Mouse (Mus musculus) intestine, embryonic 15.5 days (tissue): Measurements from ENCODE around the gene Srprb. TPM values are rescaled to one million over a fixed set of nuclear protein-coding genes. Genes with fewer than 3 reads are reported as not detected.
"Not testable (repeated sequence)": the region's sequence is repeated elsewhere in the genome, so short reads cannot be mapped to it uniquely, and the experiment has no call there.

Experiments
- ATAC-seq: fragments of 200-750 bp; cut with Nextera tagmentation; 2 replicates; pipeline ENCODE4 v1.8.0; 2017; ENCODE audit warnings: moderate TSS enrichment, moderate library complexity
- H3K27ac ChIP-seq: fragments of 300-500 bp; sonication (generic); 2 replicates; pipeline ENCODE4 v1.5.1; 2015; ENCODE audit warnings: mild to moderate bottlenecking, inconsistent platforms
- H3K27me3 ChIP-seq: fragments of 300-500 bp; sonication (generic); replicated peaks from 2 replicates; pipeline ENCODE4 v1.6.1; 2015; ENCODE audit warnings: inconsistent platforms
- H3K36me3 ChIP-seq: fragments of 300-500 bp; sonication (generic); 2 replicates; pipeline ENCODE4 v1.6.1; 2015; ENCODE audit warnings: inconsistent platforms
- H3K4me1 ChIP-seq: fragments of 300-500 bp; sonication (generic); replicated peaks from 2 replicates; pipeline ENCODE4 v1.6.1; 2015; ENCODE audit warnings: inconsistent platforms
- H3K4me2 ChIP-seq: fragments of 300-500 bp; sonication (generic); replicated peaks from 2 replicates; pipeline ENCODE4 v1.6.1; 2015; ENCODE audit warnings: mild to moderate bottlenecking, inconsistent platforms
- H3K4me3 ChIP-seq: fragments of 300-500 bp; sonication (generic); replicated peaks from 2 replicates; pipeline ENCODE4 v1.5.1; 2015; ENCODE audit warnings: inconsistent platforms
- H3K9ac ChIP-seq: fragments of 300-500 bp; sonication (generic); 2 replicates; pipeline ENCODE4 v1.6.1; 2015; ENCODE audit warnings: inconsistent platforms
- H3K9me3 ChIP-seq: fragments of 300-500 bp; sonication (generic); 2 replicates; pipeline ENCODE4 v1.6.1; 2016; ENCODE audit warnings: inconsistent platforms
- WGBS: fragments of 180-500 bp; shearing (Covaris S2); methylation state at CpG from one replicate; pipeline ENCODE4 v1.1.7; 2015; 5-methylcytosine and 5-hydroxymethylcytosine counted together
- polyA plus RNA-seq: library from polyadenylated mRNA; unstranded; fragments of >200 nt; fragmentation: Nextera tagmentation; extraction: Ambion mirVana; gene quantifications from 2 replicates; pipeline ENCODE4 v1.2.1, GENCODE M21; 2015

Gene Srprb
- polyA plus RNA-seq, 1 experiment from 2014 or later: 46.4 TPM

DNA sequence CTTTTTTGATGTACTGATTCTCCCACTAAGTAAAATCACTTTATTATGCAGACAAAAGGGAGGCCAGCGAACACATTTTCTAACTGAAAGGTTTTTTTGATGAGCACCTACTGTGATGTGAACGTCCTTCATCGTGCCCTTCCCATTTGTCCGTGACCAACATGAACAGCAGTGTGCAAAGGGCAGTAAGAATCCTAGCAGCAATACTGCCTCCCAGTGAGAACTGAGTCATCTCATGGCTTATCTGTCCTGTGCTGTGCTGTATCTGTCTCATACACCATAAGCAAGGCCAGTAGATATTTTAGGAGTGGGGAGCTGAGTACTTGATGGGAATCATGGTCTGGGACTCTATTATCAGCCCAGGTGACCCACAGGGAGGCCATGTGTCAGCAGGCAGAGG is 13.5 kb downstream of the Srprb start:
- Histone ChIP-seq H3K9ac (no peak overlapping the region), H3K9me3 (no peaks in the 10 kb centered on the region), H3K4me1 (no peaks in the 10 kb centered on the region), H3K27me3 (no peaks in the 10 kb centered on the region), H3K27ac (no peak overlapping the region), H3K4me2 (no peak overlapping the region), H3K4me3 (no peak overlapping the region), H3K36me3 (peaks cover 32% of the 10 kb centered on the region)
- 93% methylated on average over 4 of the region's 4 CpGs for whole genome bisulfite sequencing
- no peak for ATAC-seq

DNA sequence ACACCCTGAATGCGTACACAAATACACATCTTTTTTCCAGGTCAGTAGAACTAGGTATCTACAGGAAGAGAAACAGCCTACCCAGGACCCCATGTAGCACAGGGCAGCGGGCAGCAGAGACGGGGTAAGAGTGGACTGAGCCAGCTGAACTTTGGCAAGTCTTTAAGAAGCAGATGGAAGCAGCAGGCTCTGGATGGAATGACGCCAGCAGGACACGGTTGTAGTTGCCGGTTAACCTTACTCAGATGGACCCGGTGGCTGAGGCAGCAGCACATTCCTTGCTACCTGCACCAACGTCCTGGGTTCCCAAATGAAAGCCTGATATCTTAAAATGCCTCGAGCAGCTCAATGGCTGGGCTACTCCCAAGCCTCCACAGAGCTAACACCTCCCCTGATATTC is 15.2 kb downstream of the Srprb start:
- Histone ChIP-seq H3K4me2 (no peak overlapping the region), H3K4me3 (no peak overlapping the region), H3K9ac (no peak overlapping the region), H3K27ac (no peak overlapping the region), H3K36me3 (peaks cover 21% of the 10 kb centered on the region), H3K27me3 (no peaks in the 10 kb centered on the region), H3K4me1 (no peaks in the 10 kb centered on the region), H3K9me3 (no peaks in the 10 kb centered on the region)
- ATAC-seq: no peak
- 63% methylated on average over 9 of the region's 9 CpGs for WGBS

DNA sequence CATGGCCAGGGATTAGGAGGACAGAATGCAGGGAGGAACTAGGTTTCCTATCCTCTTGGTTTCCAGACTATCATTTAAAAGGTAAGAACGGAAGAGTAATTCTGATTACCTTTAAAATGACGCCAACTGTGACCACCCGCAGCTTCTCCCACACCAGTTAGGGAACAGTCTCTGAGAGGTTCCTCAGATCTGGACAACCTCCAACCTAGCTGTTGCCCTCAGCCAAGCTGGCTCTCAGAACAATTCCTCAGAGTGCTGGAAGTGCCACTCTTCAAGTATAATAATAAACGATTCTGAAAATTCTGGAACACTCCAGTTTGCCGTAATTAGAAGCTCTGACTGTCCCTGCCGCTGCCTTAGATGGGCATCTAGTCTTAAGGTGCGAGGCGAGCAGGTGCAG is 16.0 kb downstream of the Srprb start:
- Histone ChIP-seq H3K36me3 (peaks cover 21% of the 10 kb centered on the region), H3K9ac (no peak overlapping the region), H3K27ac (no peak overlapping the region), H3K4me1 (peaks cover 2% of the 10 kb centered on the region; the same call in 1 of the 2 replicates), H3K4me2 (no peak overlapping the region), H3K9me3 (no peaks in the 10 kb centered on the region), H3K4me3 (no peak overlapping the region), H3K27me3 (no peaks in the 10 kb centered on the region)
- ATAC-seq: no peak
- 88% methylated on average over 8 of the region's 8 CpGs for WGBS

DNA sequence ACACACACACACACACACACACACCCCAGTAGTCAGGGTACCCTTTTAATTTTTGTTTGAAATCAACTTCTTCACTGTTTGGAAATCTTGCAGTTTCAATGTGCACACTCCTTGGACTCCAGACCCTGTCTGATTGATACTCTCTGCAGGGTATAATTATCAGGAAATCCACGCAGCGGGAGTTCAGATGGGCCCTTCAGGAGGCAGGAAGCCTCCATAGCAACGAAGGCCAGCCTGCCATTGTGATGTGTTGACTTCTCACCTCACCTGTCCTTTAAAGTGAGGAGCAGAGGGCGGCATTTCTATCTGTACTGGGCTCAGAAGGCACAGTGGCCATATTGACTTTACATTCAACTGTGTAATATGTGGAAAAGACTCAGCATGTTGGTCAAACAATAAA is 17.1 kb downstream of the Srprb start:
- 60% methylated on average over 4 of the region's 4 CpGs for WGBS
- Histone ChIP-seq H3K4me1 (peaks cover 12% of the 10 kb centered on the region), H3K4me2 (no peak overlapping the region), H3K36me3 (peaks cover 14% of the 10 kb centered on the region; the same call in 1 of the 2 replicates), H3K9me3 (no peaks in the 10 kb centered on the region), H3K27ac (no peak overlapping the region), H3K4me3 (no peak overlapping the region), H3K27me3 (no peaks in the 10 kb centered on the region), H3K9ac (no peak overlapping the region)
- no peak for ATAC-seq

DNA sequence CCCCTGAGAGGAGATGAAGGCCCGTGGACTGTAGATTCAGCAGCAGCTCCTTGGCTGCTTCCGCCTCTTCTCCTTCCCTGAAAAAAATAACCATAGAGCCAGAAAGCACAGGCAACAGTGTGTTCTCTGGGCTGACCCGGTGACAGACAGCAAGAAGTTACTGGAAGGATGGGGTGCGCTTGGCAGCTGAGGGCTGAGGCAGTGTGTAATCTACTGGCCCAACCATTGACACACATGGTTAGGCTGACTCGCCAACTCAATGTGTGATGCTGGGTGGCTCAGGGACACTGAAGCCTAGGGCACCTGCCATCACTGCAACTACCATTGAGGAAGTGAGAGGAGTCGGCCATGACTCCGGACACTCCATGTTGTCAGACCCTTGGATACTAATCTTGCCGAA is 20.1 kb downstream of the Srprb start:
- no peak overlapping the region for H3K27ac ChIP-seq
- H3K4me3 ChIP-seq: no peak overlapping the region
- H3K4me1 ChIP-seq: peaks cover 12% of the 10 kb centered on the region
- no peaks in the 10 kb centered on the region for H3K36me3 ChIP-seq
- no peak for ATAC-seq
- 87% methylated on average over 8 of the region's 8 CpGs for WGBS
- no peaks in the 10 kb centered on the region for H3K27me3 ChIP-seq
- no peaks in the 10 kb centered on the region for H3K9me3 ChIP-seq
- H3K9ac ChIP-seq: no peak overlapping the region
- H3K4me2 ChIP-seq: no peak overlapping the region

DNA sequence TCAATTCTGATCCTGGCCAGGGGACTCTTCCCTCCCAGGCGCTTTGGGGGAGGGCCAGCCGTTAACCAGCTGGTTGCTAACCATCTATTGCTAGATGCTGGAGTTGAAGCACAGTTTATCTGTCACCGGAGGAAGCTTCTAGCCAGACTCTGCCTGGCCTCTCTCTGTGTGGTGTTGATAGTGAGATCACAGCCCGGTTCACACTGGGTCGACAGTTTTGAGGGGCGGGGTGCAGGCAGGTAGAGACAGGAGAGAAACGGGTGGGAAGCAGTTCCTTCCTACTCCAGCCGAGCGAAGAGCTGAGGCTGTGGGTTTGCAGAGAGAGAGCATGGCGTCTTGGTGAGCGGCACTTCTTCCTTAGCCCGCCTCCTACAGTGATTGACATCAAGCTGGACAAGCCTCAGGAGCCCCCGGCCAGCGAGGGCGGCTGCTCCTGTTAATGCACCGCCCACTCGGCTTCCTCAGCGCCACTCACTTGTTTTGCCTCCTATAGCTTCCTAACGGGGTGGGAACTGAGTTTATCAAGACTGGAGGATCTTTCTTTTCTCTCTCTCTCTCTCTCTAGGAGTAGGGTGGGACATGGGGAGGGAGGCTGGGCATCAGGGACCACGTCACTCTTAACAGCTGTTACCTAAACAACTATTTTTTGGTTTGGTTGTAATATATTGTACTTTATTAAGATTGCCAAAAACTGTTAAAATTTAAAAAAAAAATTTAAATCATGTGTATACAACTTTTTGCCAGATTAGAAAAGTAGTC is 21.0 kb downstream of the Srprb start:
- Histone ChIP-seq H3K27ac (peak overlapping the region; percentile 76), H3K4me2 (peak overlapping the region; percentile 81)

DNA sequence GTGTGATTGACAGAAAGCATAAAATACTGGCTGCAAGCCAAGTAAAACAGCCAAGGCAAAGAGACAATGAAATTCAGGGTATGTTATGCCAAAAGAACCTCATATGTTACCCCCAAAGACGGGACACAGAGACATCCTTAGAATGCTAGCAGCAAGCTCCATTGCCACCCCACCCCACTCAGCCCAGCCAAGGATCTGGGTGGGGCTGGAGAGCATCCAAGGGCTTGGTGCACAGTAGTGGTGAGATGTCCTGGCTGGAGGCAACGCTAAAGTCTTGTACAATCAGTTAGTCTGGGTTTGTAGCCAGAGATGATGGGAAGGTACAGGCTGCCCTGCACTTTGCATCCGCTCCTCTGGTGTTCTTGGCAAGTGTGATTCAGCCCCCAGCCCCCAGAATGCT is 21.6 kb downstream of the Srprb start:
- H3K36me3 ChIP-seq: no peaks in the 10 kb centered on the region
- peak overlapping the region; percentile 57; the same call in 1 of the 2 replicates for H3K9ac ChIP-seq
- peak overlapping the region; percentile 76; the same call in 1 of the 2 replicates for H3K27ac ChIP-seq
- no peaks in the 10 kb centered on the region for H3K9me3 ChIP-seq
- H3K4me3 ChIP-seq: peak overlapping the region; percentile 44
- peak overlapping the region; percentile 81 for H3K4me2 ChIP-seq
- WGBS: 58% methylated on average over 3 of the region's 3 CpGs
- H3K27me3 ChIP-seq: no peaks in the 10 kb centered on the region
- ATAC-seq: peak; percentile 50
- peaks cover 12% of the 10 kb centered on the region for H3K4me1 ChIP-seq

More for the DNA sequence above, 21.0 kb downstream of the Srprb start:
- Histone ChIP-seq H3K36me3 (no peaks in the 10 kb centered on the region), H3K4me3 (peak overlapping the region; percentile 44), H3K9me3 (no peaks in the 10 kb centered on the region), H3K9ac (peak overlapping the region; percentile 57), H3K4me1 (peaks cover 12% of the 10 kb centered on the region), H3K27me3 (no peaks in the 10 kb centered on the region)
- 1% methylated on average over 20 of the region's 20 CpGs for whole genome bisulfite sequencing
- peak; percentile 94 for ATAC-seq

DNA sequence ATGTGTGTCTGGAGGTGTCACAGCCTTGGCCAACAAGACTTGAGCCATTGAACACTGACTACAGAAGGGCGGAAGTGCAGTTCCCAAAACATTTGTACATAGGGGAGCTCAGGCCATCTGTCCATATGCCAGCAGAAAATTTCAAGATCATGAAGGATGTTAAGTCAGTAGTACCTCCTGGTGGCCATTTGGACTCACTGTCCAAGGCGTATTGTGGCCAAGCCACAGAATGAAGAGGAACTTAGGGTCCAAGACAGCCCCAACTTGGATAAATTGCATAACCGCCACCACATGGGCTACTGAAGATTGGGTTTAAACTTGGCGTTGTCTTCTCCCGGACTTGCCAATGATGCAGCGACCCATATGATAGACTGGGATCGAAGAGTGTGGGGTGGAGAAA is 26.2 kb downstream of the Srprb start:
- no peaks in the 10 kb centered on the region for H3K9me3 ChIP-seq
- H3K4me2 ChIP-seq: no peak overlapping the region
- peaks cover 7% of the 10 kb centered on the region for H3K4me1 ChIP-seq
- H3K9ac ChIP-seq: no peak overlapping the region
- H3K27ac ChIP-seq: no peak overlapping the region
- no peaks in the 10 kb centered on the region for H3K36me3 ChIP-seq
- 98% methylated on average over 7 of the region's 7 CpGs for WGBS
- no peaks in the 10 kb centered on the region for H3K27me3 ChIP-seq
- H3K4me3 ChIP-seq: no peak overlapping the region
- ATAC-seq: no peak

DNA sequence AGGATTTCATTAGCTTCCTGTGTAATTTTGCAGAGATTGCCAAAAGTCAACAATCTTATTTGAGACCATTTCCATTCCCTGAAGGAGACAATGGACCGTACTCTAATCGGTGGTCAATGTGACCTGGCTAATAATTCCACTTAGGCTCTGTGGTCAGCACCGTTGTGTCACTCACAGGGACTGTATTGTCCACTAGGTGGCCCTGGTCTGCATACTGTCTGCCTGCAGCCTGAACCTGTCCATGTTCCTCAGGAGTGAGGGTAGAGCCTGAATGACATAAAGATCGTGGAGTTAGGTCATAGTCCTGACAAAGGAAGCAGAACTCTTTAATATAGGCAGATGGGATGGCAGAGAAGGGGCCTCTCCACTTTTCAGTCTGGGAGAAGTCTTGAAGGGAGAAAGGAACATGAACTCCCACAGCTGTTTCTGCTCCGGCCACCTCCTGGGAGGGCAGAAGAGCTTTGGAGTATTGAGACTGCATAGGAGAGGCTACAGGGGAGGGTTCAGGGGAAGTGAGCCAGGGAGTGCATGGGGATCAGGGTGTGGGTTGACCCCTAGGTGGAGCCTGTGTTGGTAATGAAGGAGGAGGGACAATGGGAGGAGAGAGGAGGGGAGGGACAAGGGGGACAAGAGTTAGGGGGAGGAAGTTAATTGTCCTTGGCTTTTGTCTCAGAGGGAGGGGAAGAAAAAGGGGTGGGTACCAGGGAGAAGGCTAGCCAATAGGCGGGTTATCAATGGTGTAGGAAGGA is 27.0 kb downstream of the Srprb start:
- Histone ChIP-seq H3K9ac (no peak overlapping the region), H3K27me3 (no peaks in the 10 kb centered on the region), H3K4me3 (no peak overlapping the region), H3K4me1 (no peaks in the 10 kb centered on the region), H3K27ac (no peak overlapping the region), H3K4me2 (no peak overlapping the region), H3K36me3 (no peaks in the 10 kb centered on the region), H3K9me3 (no peaks in the 10 kb centered on the region)
- WGBS: 56% methylated on average over 6 of the region's 6 CpGs
- ATAC-seq: peak; percentile 56; the same call in 1 of the 2 replicates

DNA sequence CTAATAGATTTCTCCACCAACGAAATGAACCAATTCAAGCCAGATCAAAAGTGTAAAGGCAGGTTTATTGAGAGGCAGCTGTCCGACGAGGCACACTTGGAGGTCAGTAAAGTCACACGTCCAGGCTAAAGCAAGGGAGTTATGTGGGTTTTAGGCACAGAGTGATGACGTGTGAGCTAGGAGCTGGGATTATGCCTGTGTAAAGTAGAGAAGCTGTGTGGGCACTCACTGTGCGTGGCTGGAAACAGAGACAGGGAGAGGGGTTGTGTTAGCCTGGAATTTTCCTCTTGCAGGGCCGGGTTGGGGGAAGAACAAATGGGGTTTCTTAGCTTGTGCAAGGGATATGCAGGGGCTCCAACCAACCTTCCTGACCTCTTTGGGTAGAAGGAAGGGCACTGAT is 33.2 kb downstream of the Srprb start:
- no peaks in the 10 kb centered on the region for H3K27me3 ChIP-seq
- no peaks in the 10 kb centered on the region for H3K9me3 ChIP-seq
- H3K36me3 ChIP-seq: no peaks in the 10 kb centered on the region
- H3K4me1 ChIP-seq: no peaks in the 10 kb centered on the region
- no peak overlapping the region for H3K9ac ChIP-seq
- H3K4me3 ChIP-seq: no peak overlapping the region
- H3K27ac ChIP-seq: no peak overlapping the region
- H3K4me2 ChIP-seq: no peak overlapping the region
- WGBS: 76% methylated on average over 7 of the region's 7 CpGs
- no peak for ATAC-seq

DNA sequence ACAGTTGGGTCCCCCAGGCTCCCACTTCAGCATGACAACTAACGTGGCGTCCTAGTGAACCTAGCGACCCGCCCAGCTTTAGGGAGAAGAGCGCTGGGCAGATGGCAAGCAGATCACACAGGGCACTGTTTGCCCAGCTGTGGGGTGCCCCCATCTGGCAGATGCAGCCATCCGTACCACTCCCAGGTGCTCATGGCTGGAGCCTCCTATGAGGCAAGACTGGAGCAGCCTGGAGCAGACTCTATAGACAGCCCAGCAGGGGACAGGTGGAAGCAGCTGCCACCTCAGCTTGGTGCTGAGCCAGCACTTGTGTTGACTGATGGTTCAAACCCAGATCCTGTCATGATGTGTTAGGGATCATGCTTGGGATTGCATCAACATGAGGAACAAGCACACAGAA is 33.9 kb downstream of the Srprb start:
- Histone ChIP-seq H3K27ac (no peak overlapping the region), H3K4me2 (no peak overlapping the region), H3K27me3 (no peaks in the 10 kb centered on the region), H3K4me3 (no peak overlapping the region), H3K4me1 (no peaks in the 10 kb centered on the region), H3K9ac (no peak overlapping the region), H3K9me3 (no peaks in the 10 kb centered on the region), H3K36me3 (no peaks in the 10 kb centered on the region)
- WGBS: 71% methylated on average over 6 of the region's 6 CpGs
- ATAC-seq: peak; percentile 55

DNA sequence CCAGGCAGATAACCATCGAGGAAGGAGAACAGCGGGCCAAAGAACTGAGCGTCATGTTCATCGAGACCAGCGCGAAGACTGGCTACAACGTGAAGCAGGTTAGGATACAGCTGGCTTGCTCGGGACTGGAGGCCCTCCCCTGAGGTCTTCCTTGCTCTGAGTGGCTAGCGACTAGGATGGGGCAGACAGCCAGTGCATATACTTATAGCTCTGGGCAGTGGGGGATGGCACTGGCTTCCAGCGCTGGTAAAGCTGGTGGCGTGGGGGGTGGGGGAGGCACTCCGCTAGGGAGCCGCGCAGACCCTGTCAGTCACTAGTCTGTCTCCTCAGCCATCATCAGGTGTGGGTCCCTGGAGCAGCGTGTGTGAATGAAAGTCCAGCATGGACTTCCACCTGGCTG is 38.1 kb downstream of the Srprb start:
- no peaks in the 10 kb centered on the region for H3K27me3 ChIP-seq
- no peak overlapping the region for H3K27ac ChIP-seq
- no peak for ATAC-seq
- H3K36me3 ChIP-seq: no peaks in the 10 kb centered on the region
- H3K4me2 ChIP-seq: no peak overlapping the region
- H3K9ac ChIP-seq: no peak overlapping the region
- no peak overlapping the region for H3K4me3 ChIP-seq
- H3K4me1 ChIP-seq: no peaks in the 10 kb centered on the region
- no peaks in the 10 kb centered on the region for H3K9me3 ChIP-seq
- 76% methylated on average over 15 of the region's 15 CpGs for WGBS

DNA sequence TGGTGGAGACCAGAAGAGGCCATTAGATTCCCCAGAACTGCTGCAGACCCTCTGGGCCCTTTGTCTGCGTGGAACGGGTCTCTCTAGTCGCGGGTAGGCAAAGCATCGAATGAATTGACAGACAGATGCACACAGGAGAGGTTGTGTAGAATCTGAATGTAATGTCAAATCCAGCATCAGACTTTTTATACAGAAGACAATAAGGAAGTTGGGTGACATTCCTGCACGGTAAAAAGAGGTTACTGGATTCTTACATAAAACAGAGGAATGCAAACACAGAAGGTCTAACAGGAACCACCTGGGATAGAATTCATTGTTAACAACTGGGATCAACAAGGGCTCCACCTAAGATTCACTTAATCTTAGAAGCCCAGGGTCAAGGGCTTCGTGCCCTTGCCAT is 46.8 kb downstream of the Srprb start:
- H3K4me3 ChIP-seq, H3K4me1 ChIP-seq, H3K9ac ChIP-seq, H3K4me2 ChIP-seq, H3K27ac ChIP-seq, H3K9me3 ChIP-seq, ATAC-seq, H3K27me3 ChIP-seq, H3K36me3 ChIP-seq: not testable (repeated sequence)
- 82% methylated on average over 7 of the region's 7 CpGs for WGBS
